Mouse (Mus musculus) thymus, postnatal 4 days (tissue): ENCODE results near the gene Tgfbi.

Experiments used
- DNase-seq: peaks from one replicate; pipeline ENCODE4 v3.0.0; 2021

The Tgfbi gene

GRCm38 (mm10) chr13:56609103-56609856, at the start of gene Tgfbi:
Gene Tgfbi (plus strand): TSS chr13:56609523.
- peak; percentile 23 for DNase-seq

DNA sequence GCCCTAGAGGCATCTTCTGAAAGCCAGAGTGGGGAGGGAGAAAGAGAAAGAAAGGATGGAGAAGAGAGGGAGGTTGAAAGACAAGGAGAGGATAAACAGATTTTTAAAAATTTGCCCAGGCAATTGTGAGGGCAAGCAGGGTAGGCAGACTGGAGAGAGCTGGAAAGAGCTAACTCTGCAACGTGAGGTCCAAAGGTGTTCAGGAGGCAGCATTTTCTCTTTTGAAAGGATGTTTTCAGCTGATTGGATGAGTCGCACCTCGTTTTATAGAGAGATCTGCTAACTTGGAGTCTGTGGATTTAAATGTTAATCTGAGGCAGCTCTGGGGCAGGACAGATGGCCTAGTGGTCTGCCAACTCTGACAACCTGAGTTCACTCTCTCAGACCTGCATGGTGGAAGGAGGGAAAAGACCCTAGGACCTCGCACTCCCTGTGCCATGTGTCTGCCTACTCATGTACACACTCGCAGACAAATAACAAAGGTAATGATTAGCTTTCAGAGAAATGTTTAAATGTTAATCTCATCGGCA, 49.4 kb upstream of the Tgfbi start:
- DNase-seq: no peak

- no peak for DNase-seq
These were observed 48.2 kb upstream of the Tgfbi start for GRCm38 (mm10) chr13:56561129-56561528.

DNA sequence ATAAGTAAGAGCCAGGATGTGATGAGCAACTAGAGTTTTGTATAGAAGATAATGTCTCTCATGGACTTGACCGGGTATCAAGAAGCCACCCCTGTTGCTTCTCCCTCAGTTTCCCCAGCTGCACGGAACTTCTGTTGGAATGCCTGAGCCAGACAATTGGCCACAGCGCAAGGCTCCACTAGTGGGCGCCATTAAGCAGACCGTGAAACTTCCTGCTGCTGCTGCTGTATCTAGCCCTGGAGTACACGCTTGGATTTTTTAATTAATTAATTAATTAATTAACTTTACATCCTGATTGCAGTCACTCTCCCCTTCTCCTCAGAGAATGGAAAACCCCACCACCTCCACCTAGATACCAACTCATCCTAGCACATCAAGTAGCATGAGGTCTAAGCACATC, 46.2 kb upstream of the Tgfbi start:
- DNase-seq: peak; percentile 70

DNA sequence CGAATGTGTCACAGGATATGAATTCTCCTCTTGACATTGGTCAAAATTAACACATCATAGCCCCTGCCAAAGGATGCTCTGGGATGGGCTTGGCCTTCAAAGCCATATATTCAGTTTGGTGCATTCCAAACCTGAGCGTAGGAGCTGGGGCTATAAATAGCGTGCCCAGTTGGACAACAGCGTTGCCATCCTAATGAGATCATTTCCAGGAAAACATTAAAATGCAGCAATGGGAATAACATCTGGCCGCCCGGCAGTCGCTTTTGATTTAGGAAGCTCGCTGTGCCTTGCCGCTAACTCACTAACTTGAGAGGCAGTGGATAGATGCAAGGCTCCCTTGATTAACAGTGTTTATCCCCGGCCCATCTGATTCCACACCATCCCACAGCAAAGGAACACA, 43.0 kb upstream of the Tgfbi start:
- no peak for DNase-seq

DNA sequence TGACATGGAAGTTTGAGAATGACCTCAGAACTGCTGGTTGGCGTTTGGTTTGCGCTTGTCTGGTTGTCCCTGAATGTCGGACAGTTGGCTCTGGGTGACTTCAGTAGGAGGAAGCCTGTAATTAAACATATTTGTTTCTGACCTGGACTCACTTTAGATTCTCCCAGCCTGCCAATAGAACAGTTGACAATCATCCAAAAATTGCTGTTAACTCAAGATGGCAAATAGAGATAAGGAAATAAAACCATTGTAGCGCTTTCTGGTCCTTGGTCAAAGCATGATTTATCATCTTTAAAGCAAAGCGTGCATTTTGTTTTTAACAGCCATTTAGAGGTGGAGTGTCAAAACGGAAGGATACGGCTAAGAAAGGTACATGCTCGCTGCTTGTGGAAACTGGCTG, 37.7 kb upstream of the Tgfbi start:
- DNase-seq: no peak

GRCm38 (mm10) chr13:56575074-56575473, 34.2 kb upstream of the Tgfbi start:
- DNase-seq: no peak

DNA sequence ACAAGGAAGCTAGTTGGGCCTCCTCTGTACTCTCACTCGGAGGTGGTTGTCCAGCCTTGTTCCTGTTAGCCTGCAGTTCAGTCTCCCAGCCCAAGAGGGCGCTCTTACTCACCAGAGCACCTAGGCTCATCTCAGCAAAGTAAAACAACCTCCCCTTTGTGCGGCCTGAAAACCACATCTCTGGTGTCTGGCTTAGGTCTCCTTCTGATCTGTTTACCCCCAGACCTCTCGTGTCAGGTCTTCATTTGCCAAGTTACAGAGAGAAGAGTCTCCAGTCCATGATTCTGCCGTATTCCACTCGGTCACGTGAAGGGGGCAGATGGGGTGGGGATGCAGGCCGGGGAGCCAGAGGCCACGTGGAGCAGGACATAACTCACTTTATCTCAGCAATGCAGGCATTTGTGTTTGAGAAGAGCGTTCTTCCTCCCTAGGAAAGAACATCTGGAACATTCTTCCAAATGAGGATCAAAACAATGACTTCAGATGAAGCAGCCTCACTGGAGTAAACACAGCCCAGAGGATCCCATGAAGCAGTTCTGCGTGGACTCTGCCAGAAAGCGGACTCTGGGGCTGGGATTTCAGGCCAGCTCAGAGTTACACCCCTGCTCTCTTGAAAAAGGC, 33.5 kb upstream of the Tgfbi start:
- peak; percentile 84 for DNase-seq

GRCm38 (mm10) chr13:56578097-56578496, 31.2 kb upstream of the Tgfbi start:
- no peak for DNase-seq

GRCm38 (mm10) chr13:56580450-56580849, 28.9 kb upstream of the Tgfbi start:
- DNase-seq: no peak

GRCm38 (mm10) chr13:56581512-56581911, 27.8 kb upstream of the Tgfbi start:
- no peak for DNase-seq

GRCm38 (mm10) chr13:56581961-56582434, 27.3 kb upstream of the Tgfbi start:
- DNase-seq: peak; percentile 13

- DNase-seq: no peak
These were observed 26.6 kb upstream of the Tgfbi start for GRCm38 (mm10) chr13:56582720-56583119.

DNA sequence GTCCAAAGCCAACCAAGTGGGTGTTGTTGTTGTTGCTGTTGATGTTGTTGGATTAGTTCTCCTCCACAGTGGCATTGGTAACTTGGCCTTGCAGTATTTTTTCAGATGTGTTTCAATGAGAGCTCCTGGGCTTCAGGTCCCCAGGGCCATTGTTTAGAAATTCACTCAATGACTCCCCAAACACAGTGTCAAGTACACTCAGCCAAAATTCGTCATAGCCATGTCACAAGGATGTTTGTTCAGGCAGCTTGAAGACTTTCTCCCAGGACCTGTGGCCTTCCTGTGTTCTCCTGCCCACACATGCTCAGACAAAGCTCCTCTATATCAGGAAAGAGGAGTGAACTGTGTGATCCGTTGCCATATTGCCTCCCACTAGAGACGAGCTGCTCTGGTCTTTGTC, 23.3 kb upstream of the Tgfbi start:
- no peak for DNase-seq

GRCm38 (mm10) chr13:56588454-56589117, 20.7 kb upstream of the Tgfbi start:
- no peak for DNase-seq

GRCm38 (mm10) chr13:56590202-56590601, 19.1 kb upstream of the Tgfbi start:
- no peak for DNase-seq

DNA sequence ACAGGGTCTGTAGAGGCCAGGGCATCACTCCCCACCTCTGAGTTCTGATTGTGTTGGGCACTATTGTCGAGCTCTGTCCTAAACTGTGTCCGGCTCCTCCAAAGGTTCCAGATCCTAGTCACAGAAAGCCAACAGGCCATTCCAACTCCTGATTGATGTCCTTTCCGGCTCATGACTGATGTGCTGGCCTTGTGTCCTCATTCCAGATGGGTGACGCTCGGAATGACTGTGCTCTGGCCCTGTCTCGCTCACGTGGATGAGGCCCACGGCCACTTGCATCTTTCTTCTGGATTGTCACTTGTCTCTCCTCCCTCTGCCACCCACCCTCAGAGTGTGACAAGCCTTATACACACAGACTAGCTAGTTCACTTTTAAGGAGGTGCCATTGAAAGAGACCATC, 18.1 kb upstream of the Tgfbi start:
- DNase-seq: no peak

DNA sequence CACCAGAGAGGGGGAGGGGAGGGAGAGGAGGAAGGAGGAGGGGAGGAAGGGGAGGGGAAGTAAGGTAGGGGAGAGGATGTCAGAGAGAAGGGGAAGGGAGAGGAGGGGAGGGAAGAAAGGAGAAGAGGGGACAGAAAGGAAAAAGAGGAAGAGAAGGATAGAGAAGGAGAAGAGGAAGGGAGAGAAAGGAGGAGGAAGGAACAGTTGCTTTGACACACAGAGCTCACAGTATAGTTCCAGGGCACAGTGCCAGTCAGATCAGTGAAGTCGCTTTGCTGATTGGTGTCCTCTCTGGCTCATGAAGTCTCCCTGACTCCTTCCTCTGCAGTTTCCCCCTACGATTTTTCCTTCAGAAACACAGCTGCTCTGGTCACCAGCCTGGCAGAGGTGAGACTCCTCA, 17.4 kb upstream of the Tgfbi start:
- no peak for DNase-seq

GRCm38 (mm10) chr13:56593196-56593595, 16.1 kb upstream of the Tgfbi start:
- no peak for DNase-seq

GRCm38 (mm10) chr13:56593961-56594391, 15.3 kb upstream of the Tgfbi start:
- no peak for DNase-seq

GRCm38 (mm10) chr13:56595246-56595645, 14.1 kb upstream of the Tgfbi start:
- DNase-seq: no peak

- no peak for DNase-seq
These were observed 12.0 kb upstream of the Tgfbi start for GRCm38 (mm10) chr13:56597296-56597695.

DNA sequence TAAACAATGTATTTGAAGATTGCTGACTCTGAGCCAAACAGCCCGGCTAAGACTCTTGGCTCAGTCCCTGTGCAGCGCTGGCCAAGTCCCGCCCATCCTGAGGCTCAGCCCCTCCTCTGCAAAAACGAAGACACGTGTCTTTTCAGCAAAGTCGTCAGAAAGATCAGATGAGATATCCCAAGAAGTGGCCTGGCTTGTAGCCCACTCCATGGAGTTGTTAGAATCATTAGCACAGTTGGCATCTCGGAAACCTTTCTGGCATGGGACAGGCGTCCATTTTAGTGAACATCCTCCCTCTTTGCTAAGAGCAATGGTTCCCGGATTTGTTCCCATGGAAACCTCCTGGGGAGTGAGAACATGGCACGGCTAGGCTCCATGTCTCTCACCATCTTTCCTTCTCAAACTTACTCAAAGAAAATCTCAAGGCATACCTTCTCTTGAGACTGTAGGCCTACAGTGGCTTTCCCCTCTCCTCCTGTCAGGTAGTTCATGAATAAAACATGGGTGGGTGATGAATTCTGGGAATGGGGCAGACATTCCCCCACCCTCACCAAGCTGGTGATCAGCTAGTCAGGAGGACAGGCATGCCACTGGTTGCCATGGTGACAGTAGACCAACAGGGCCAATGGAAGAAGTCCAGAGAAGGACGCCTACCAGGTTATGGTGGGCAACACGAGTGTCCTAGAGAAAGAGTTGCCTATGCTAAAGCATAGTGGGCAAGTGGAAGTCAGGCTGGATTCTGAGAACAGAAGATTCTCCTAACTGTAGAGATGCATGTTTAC, 11.3 kb upstream of the Tgfbi start:
- DNase-seq: no peak
